Comparison of ENCODE assay signal across 12 mouse cellular contexts in genomic region chr3:89225321-89225815, GRCm38 (mm10). TPM values are rescaled to one million over a fixed set of nuclear protein-coding genes. Genes with fewer than 3 reads are reported as not detected.
DNase-seq lines count a peak whose midpoint lies in the region; ATAC-seq and TF ChIP-seq lines count a peak whose summit lies in the region.
"Had no signal": no experiment of that assay in that cellular context is flagged by ENCODE, and none has a peak within 500 bp of the region (broad histone marks: within the 10 kb centered on the region; RNA-seq: fewer than 3 reads in every experiment).

No protein-coding gene starts in this region.

- WGBS in embryonic facial prominence, embryonic 13.5 days = 49% methylated on average over 12 of the region's 12 CpGs
- 16% methylated on average over 12 of the region's 12 CpGs for WGBS in hindbrain, embryonic 14.5 days
- WGBS in midbrain, embryonic 16.5 days = 12% methylated on average over 12 of the region's 12 CpGs

- H3K4me1 ChIP-seq in embryonic facial prominence, embryonic 13.5 days = peaks cover 32% of the 10 kb centered on the region
- peaks cover 35% of the 10 kb centered on the region for H3K4me1 ChIP-seq in hindbrain, embryonic 14.5 days (replicated peaks; ENCODE audit: control insufficient read depth, insufficient read depth, low read length)
- H3K4me1 ChIP-seq in midbrain, embryonic 16.5 days (ENCODE audit: control insufficient read depth, insufficient read depth, low read length) = peaks cover 47% of the 10 kb centered on the region

- peaks cover 15% of the 10 kb centered on the region for H3K27me3 ChIP-seq in embryonic facial prominence, embryonic 13.5 days
- H3K27me3 ChIP-seq in hindbrain, embryonic 14.5 days (ENCODE audit: control insufficient read depth, insufficient read depth, low read length) = no peaks in the 10 kb centered on the region
- no peaks in the 10 kb centered on the region for H3K27me3 ChIP-seq in midbrain, embryonic 16.5 days (ENCODE audit: control insufficient read depth, insufficient read depth, low read depth, low read length)
- H3K27me3 ChIP-seq: Patski had no signal

- TF ChIP-seq CTCF in left cerebral cortex, adult 2 months (IDR thresholded peaks at IDR 0.05) = no peak

- peak overlapping the region; percentile 64 for H3K9ac ChIP-seq in embryonic facial prominence, embryonic 13.5 days
- H3K9ac ChIP-seq in hindbrain, embryonic 14.5 days = peak overlapping the region; percentile 66
- peak overlapping the region; percentile 69 for H3K9ac ChIP-seq in midbrain, embryonic 16.5 days (ENCODE audit: low read depth, low read length)

- peak overlapping the region; percentile 74 for H3K27ac ChIP-seq in left cerebral cortex, adult 2 months
- no peak overlapping the region for H3K27ac ChIP-seq in embryonic facial prominence, embryonic 13.5 days
- peak overlapping the region; percentile 81 for H3K27ac ChIP-seq in hindbrain, embryonic 14.5 days
- H3K27ac ChIP-seq in midbrain, embryonic 16.5 days (ENCODE audit: low read length) = peak overlapping the region; percentile 90

- no peak for DNase-seq in left cerebral cortex, adult 2 months (ENCODE audit: extremely low spot score in 1 of 2, low spot score in 2 of 2)
- no peak for DNase-seq in left cerebral cortex, adult 18-20 months (ENCODE audit: low spot score in 2 of 2)
- DNase-seq in hindbrain, embryonic 14.5 days (ENCODE audit: low spot score) = no peak
- DNase-seq in kidney, adult 11 months = no peak
- DNase-seq in ovary, postnatal 36 days (ENCODE audit: low spot score) = no peak
- DNase-seq in gastrocnemius, postnatal 25 days = no peak
- DNase-seq: cerebellum, postnatal 25 days; heart, postnatal 14 days; left cerebral cortex, postnatal 4 days had no signal

- ATAC-seq in embryonic facial prominence, embryonic 13.5 days (ENCODE audit: insufficient number of reproducible peaks, insufficient read depth, low FRiP score, low TSS enrichment, low read depth) = no peak
- ATAC-seq in hindbrain, embryonic 14.5 days (ENCODE audit: low FRiP score) = no peak
- no peak for ATAC-seq in midbrain, embryonic 16.5 days
- ATAC-seq: Patski had no signal

- H3K4me3 ChIP-seq in left cerebral cortex, adult 2 months = peak overlapping the region; percentile 53
- H3K4me3 ChIP-seq in embryonic facial prominence, embryonic 13.5 days = peak overlapping the region; percentile 46
- H3K4me3 ChIP-seq in hindbrain, embryonic 14.5 days (replicated peaks; ENCODE audit: low read length) = peak overlapping the region; percentile 38
- peak overlapping the region; percentile 43 for H3K4me3 ChIP-seq in midbrain, embryonic 16.5 days (ENCODE audit: low read depth, low read length)

- H3K9me3 ChIP-seq in embryonic facial prominence, embryonic 13.5 days = no peaks in the 10 kb centered on the region
- H3K9me3 ChIP-seq in hindbrain, embryonic 14.5 days (ENCODE audit: control insufficient read depth, low read length) = no peaks in the 10 kb centered on the region
- no peaks in the 10 kb centered on the region for H3K9me3 ChIP-seq in midbrain, embryonic 16.5 days (replicated peaks; ENCODE audit: control insufficient read depth, low read length, poor library complexity, severe bottlenecking)

- intact Hi-C loops in left cerebral cortex, adult 2 months (cut with DNase I) = no loop called here

- peaks cover 30% of the 10 kb centered on the region for H3K36me3 ChIP-seq in embryonic facial prominence, embryonic 13.5 days
- no peaks in the 10 kb centered on the region; the same call in 1 of the 2 replicates for H3K36me3 ChIP-seq in hindbrain, embryonic 14.5 days (replicated peaks; ENCODE audit: control insufficient read depth, insufficient read depth)
- H3K36me3 ChIP-seq in midbrain, embryonic 16.5 days (ENCODE audit: control insufficient read depth, insufficient read depth, low read length) = no peaks in the 10 kb centered on the region

- H3K4me2 ChIP-seq in embryonic facial prominence, embryonic 13.5 days = peak overlapping the region; percentile 84
- H3K4me2 ChIP-seq in hindbrain, embryonic 14.5 days (replicated peaks) = peak overlapping the region; percentile 56
- peak overlapping the region; percentile 78 for H3K4me2 ChIP-seq in midbrain, embryonic 16.5 days (ENCODE audit: low read length)

RNA-seq across cellular contexts. Expression of gene Mtx1, which starts 1.5 kb away (rescaled TPM):
- 10 to 100 TPM; 96.2 to 99.9 TPM for total RNA-seq in left cerebral cortex, adult 2 months (2021)
- total RNA-seq in left cerebral cortex, adult 18-20 months (2021) = 10 to 100 TPM; 83.2 to 97.1 TPM
- polyA plus RNA-seq in embryonic facial prominence, embryonic 13.5 days (2015; fragmentation: Nextera tagmentation; extraction: Ambion mirVana) = 182 and 212 TPM in 2 replicates
- polyA plus RNA-seq in hindbrain, embryonic 14.5 days (2014; fragmentation: Nextera tagmentation; extraction: Ambion mirVana) = 144 and 148 TPM in 2 replicates
- polyA plus RNA-seq in midbrain, embryonic 16.5 days (2015; fragmentation: Nextera tagmentation; extraction: Ambion mirVana) = 145 and 150 TPM in 2 replicates
- total RNA-seq in gastrocnemius, postnatal 25 days (2021) = 10 to 100 TPM; 42.2 to 47.6 TPM

RNA-seq across cellular contexts. Expression of gene Muc1, which starts 3.5 kb away (rescaled TPM):
- total RNA-seq in left cerebral cortex, adult 2 months (2021) = under 1 TPM; 0.29 to 0.33 TPM
- total RNA-seq in left cerebral cortex, adult 18-20 months (2021) = under 1 TPM; 0.45 to 0.63 TPM
- polyA plus RNA-seq in embryonic facial prominence, embryonic 13.5 days (2015; fragmentation: Nextera tagmentation; extraction: Ambion mirVana) = 1.5 and 1.6 TPM in 2 replicates
- polyA plus RNA-seq in hindbrain, embryonic 14.5 days (2014; fragmentation: Nextera tagmentation; extraction: Ambion mirVana) = 0.47 and 0.52 TPM in 2 replicates
- 0.57 and 1.5 TPM in 2 replicates for polyA plus RNA-seq in midbrain, embryonic 16.5 days (2015; fragmentation: Nextera tagmentation; extraction: Ambion mirVana)
- total RNA-seq in gastrocnemius, postnatal 25 days (2021) = under 1 TPM; 0.38 to 0.51 TPM

RNA-seq across cellular contexts. Expression of gene Thbs3, which starts 10.4 kb away (rescaled TPM):
- total RNA-seq in left cerebral cortex, adult 2 months (2021) = 10 to 100 TPM; 21.2 to 21.9 TPM
- 10 to 100 TPM; 16.0 to 19.4 TPM for total RNA-seq in left cerebral cortex, adult 18-20 months (2021)
- 42.0 and 48.1 TPM in 2 replicates for polyA plus RNA-seq in embryonic facial prominence, embryonic 13.5 days (2015; fragmentation: Nextera tagmentation; extraction: Ambion mirVana)
- polyA plus RNA-seq in hindbrain, embryonic 14.5 days (2014; fragmentation: Nextera tagmentation; extraction: Ambion mirVana) = 29.0 and 31.0 TPM in 2 replicates
- 52.2 and 53.6 TPM in 2 replicates for polyA plus RNA-seq in midbrain, embryonic 16.5 days (2015; fragmentation: Nextera tagmentation; extraction: Ambion mirVana)
- total RNA-seq in gastrocnemius, postnatal 25 days (2021) = 10 to 100 TPM; 11.0 to 11.8 TPM

RNA-seq across cellular contexts. Expression of gene Krtcap2, which starts 20.4 kb away (rescaled TPM):
- total RNA-seq in left cerebral cortex, adult 2 months (2021) = 10 to 100 TPM; 63.2 to 71.4 TPM
- 10 to 100 TPM; 66.0 to 67.7 TPM for total RNA-seq in left cerebral cortex, adult 18-20 months (2021)
- 300 and 361 TPM in 2 replicates for polyA plus RNA-seq in embryonic facial prominence, embryonic 13.5 days (2015; fragmentation: Nextera tagmentation; extraction: Ambion mirVana)
- polyA plus RNA-seq in hindbrain, embryonic 14.5 days (2014; fragmentation: Nextera tagmentation; extraction: Ambion mirVana) = 209 and 224 TPM in 2 replicates
- 195 TPM in 2 replicates for polyA plus RNA-seq in midbrain, embryonic 16.5 days (2015; fragmentation: Nextera tagmentation; extraction: Ambion mirVana)
- 10 to 100 TPM; 66.6 to 78.8 TPM for total RNA-seq in gastrocnemius, postnatal 25 days (2021)

RNA-seq across cellular contexts. Expression of gene Trim46, which starts 20.7 kb away (rescaled TPM):
- total RNA-seq in left cerebral cortex, adult 2 months (2021) = 10 to 100 TPM; 82.8 to 85.1 TPM
- total RNA-seq in left cerebral cortex, adult 18-20 months (2021) = 10 to 100 TPM; 76.1 to 77.1 TPM
- polyA plus RNA-seq in embryonic facial prominence, embryonic 13.5 days (2015; fragmentation: Nextera tagmentation; extraction: Ambion mirVana) = 7.0 and 9.7 TPM in 2 replicates
- 65.8 and 66.5 TPM in 2 replicates for polyA plus RNA-seq in hindbrain, embryonic 14.5 days (2014; fragmentation: Nextera tagmentation; extraction: Ambion mirVana)
- polyA plus RNA-seq in midbrain, embryonic 16.5 days (2015; fragmentation: Nextera tagmentation; extraction: Ambion mirVana) = 90.3 and 91.2 TPM in 2 replicates
- under 1 TPM; 0.28 to 0.38 TPM for total RNA-seq in gastrocnemius, postnatal 25 days (2021)
